ENCODE assay signal across 21 mouse cellular contexts in the genomic region with DNA sequence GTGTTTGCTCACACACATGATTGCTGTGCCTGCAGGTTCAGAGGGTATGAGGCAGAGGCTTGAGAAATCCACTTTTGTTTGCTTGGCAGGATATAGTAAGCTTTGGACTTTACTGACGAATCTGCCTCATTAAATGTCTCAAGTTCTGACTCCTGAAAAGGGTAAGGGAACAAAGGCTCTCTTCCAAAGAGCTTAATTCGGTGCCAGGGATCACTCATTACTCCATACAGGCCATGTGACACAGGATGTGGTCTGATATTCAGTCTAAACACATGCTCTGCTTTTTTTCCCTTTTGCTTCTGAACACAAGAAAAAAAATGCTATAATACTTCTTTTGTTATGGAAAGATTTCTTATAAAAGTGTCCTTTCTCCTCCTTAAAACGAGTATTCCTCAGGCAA.
DNase-seq lines count a peak whose midpoint lies in the region; ATAC-seq lines count a peak whose summit lies in the region.
"Had no signal": no experiment of that assay in that cellular context is flagged by ENCODE, and none has a peak within 500 bp of the region (broad histone marks: within the 10 kb centered on the region; RNA-seq: fewer than 3 reads in every experiment).

No protein-coding gene starts in this region.

- no peak overlapping the region for H3K9ac ChIP-seq in forebrain, embryonic 15.5 days (replicated peaks)
- H3K9ac ChIP-seq in forebrain, embryonic 13.5 days, result no peak overlapping the region
- no peak overlapping the region for H3K9ac ChIP-seq in lung, embryonic 16.5 days (ENCODE audit: low read length)
- H3K9ac ChIP-seq: limb, embryonic 13.5 days; liver, embryonic 15.5 days had no signal

- no peaks in the 10 kb centered on the region for H3K36me3 ChIP-seq in forebrain, embryonic 15.5 days
- no peaks in the 10 kb centered on the region for H3K36me3 ChIP-seq in forebrain, embryonic 13.5 days (ENCODE audit: poor library complexity, severe bottlenecking)
- H3K36me3 ChIP-seq in lung, embryonic 16.5 days (ENCODE audit: control insufficient read depth, insufficient read depth, low read length), result no peaks in the 10 kb centered on the region
- H3K36me3 ChIP-seq: heart, embryonic 10.5 days; limb, embryonic 13.5 days; liver, embryonic 15.5 days had no signal

- H3K9me3 ChIP-seq in forebrain, embryonic 15.5 days, result no peaks in the 10 kb centered on the region
- H3K9me3 ChIP-seq in forebrain, embryonic 13.5 days (replicated peaks), result no peaks in the 10 kb centered on the region
- no peaks in the 10 kb centered on the region for H3K9me3 ChIP-seq in lung, embryonic 16.5 days (ENCODE audit: control insufficient read depth, low read length)
- H3K9me3 ChIP-seq: heart, embryonic 10.5 days; limb, embryonic 13.5 days; liver, embryonic 15.5 days; megakaryocyte, embryonic 14.5 days had no signal

- 0 out of 2 replicates have a peak, but pooled peaks have one; percentile 26 for ATAC-seq in forebrain, embryonic 15.5 days (replicated peaks)
- ATAC-seq in forebrain, embryonic 13.5 days, result no peak; the same call in 1 of the 2 replicates
- peak; percentile 57; the same call in 1 of the 2 replicates for ATAC-seq in lung, embryonic 16.5 days (ENCODE audit: low read depth)
- ATAC-seq: activated CD4-positive, CD25-positive, alpha-beta regulatory T cell, adult 4 months had no signal

- no peak overlapping the region for H3K4me3 ChIP-seq in forebrain, embryonic 15.5 days
- no peak overlapping the region for H3K4me3 ChIP-seq in forebrain, embryonic 13.5 days
- H3K4me3 ChIP-seq in lung, embryonic 16.5 days (ENCODE audit: low read length), result no peak overlapping the region
- H3K4me3 ChIP-seq: gastrocnemius, adult 2 months; heart, embryonic 10.5 days; limb, embryonic 13.5 days; liver, embryonic 15.5 days; megakaryocyte, embryonic 14.5 days had no signal

- 0 out of 2 replicates have a peak, but pooled peaks cover 2% of the 10 kb centered on the region for H3K4me1 ChIP-seq in forebrain, embryonic 15.5 days
- H3K4me1 ChIP-seq in forebrain, embryonic 13.5 days, result 0 out of 2 replicates have a peak, but pooled peaks cover 5% of the 10 kb centered on the region
- H3K4me1 ChIP-seq in lung, embryonic 16.5 days (replicated peaks; ENCODE audit: control insufficient read depth, insufficient read depth, low read length), result no peaks in the 10 kb centered on the region
- H3K4me1 ChIP-seq: liver, embryonic 15.5 days; megakaryocyte, embryonic 14.5 days had no signal

- no peaks in the 10 kb centered on the region for H3K27me3 ChIP-seq in forebrain, embryonic 15.5 days
- no peaks in the 10 kb centered on the region for H3K27me3 ChIP-seq in forebrain, embryonic 13.5 days
- no peaks in the 10 kb centered on the region for H3K27me3 ChIP-seq in lung, embryonic 16.5 days (ENCODE audit: control insufficient read depth, insufficient read depth, low read depth, low read length)
- H3K27me3 ChIP-seq: limb, embryonic 13.5 days; liver, embryonic 15.5 days; megakaryocyte, embryonic 14.5 days had no signal

- H3K27ac ChIP-seq in forebrain, embryonic 15.5 days (replicated peaks), result no peak overlapping the region
- H3K27ac ChIP-seq in forebrain, embryonic 13.5 days, result no peak overlapping the region
- no peak overlapping the region for H3K27ac ChIP-seq in lung, embryonic 16.5 days (ENCODE audit: low read length)
- H3K27ac ChIP-seq: gastrocnemius, adult 2 months; heart, embryonic 10.5 days; limb, embryonic 13.5 days; liver, embryonic 15.5 days had no signal

- no peak overlapping the region for H3K4me2 ChIP-seq in forebrain, embryonic 15.5 days (replicated peaks)
- H3K4me2 ChIP-seq in forebrain, embryonic 13.5 days, result no peak overlapping the region
- H3K4me2 ChIP-seq in lung, embryonic 16.5 days (ENCODE audit: low read depth, low read length), result no peak overlapping the region
- H3K4me2 ChIP-seq: limb, embryonic 13.5 days; liver, embryonic 15.5 days had no signal

- no peak for DNase-seq in lung, postnatal 4 days
- peak; percentile 46 for DNase-seq in NIH3T3 (ENCODE audit: low read depth)
- DNase-seq in urinary bladder, postnatal 14 days (ENCODE audit: low spot score), result no peak
- no peak for DNase-seq in layer of hippocampus, postnatal 14 days (ENCODE audit: low spot score in 2 of 2)
- DNase-seq: adrenal gland, postnatal 14 days; cerebellum, adult 11 months; cerebellum, postnatal 14 days; gastrocnemius, adult 2 months; kidney, adult 11 months; kidney, postnatal 36 days; midbrain, embryonic 14.5 days; spleen, adult 18-20 months; thymus, postnatal 4 days had no signal

- WGBS in forebrain, embryonic 15.5 days, result under 1% methylated on average over 3 of the region's 3 CpGs
- WGBS in forebrain, embryonic 13.5 days, result 7% methylated on average over 3 of the region's 3 CpGs
- 24% methylated on average over 3 of the region's 3 CpGs for WGBS in lung, embryonic 16.5 days
